Mouse (Mus musculus) erythroid progenitor cell, adult 5-6 weeks (primary cell): Measurements from ENCODE around the gene Fastkd5. TPM values are rescaled to one million over a fixed set of nuclear protein-coding genes. Genes with fewer than 3 reads are reported as not detected.
"Not testable (repeated sequence)": the region's sequence is repeated elsewhere in the genome, so short reads cannot be mapped to it uniquely, and the experiment has no call there.

ENCODE experiments used
- ATAC-seq: replicated peaks from 2 replicates; pipeline ENCODE4 v1.8.0; 2016; ENCODE audit warnings: moderate number of reproducible peaks, mild to moderate bottlenecking, moderate TSS enrichment, inconsistent platforms; ENCODE audit not compliant: poor library complexity, low FRiP score, severe bottlenecking
- total RNA-seq, 2 experiments: library from RNA; stranded (forward) in 1 of 2; stranded (reverse) in 1 of 2; fragments of 150-400 nt in 1 of 2; fragments of 186-747, 209-891 nt in 1 of 2; gene quantifications; 2 replicates each; pipeline versions ENCODE4 v1.2.3 to v1.2.4; 2015 to 2017; ENCODE audit warnings: low replicate concordance in 2 of 2

Fastkd5 gene
- total RNA-seq, 2 experiments from 2014 or later: 6.3 to 18.0 TPM

DNA sequence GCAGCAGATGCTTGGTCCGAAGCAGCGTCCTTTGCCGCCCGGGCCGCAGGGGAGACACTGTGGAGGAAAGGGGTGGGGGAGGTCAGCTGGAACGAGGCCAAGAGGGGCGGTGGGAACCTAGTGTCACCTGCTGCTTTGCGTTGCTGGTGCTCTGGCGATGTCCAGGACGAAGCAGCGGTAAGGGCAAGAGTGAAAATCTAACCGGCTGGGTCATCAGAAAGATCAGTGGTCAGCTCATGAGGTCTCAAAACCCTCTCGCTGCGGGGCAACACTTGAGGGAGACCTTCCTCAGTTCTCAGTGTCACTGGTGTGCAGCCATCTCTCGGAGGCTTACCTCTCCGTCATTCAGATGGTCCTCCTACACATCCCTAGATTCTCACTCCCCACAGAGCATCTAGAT, 48.6 kb downstream of the Fastkd5 start:
- ATAC-seq: no peak

DNA sequence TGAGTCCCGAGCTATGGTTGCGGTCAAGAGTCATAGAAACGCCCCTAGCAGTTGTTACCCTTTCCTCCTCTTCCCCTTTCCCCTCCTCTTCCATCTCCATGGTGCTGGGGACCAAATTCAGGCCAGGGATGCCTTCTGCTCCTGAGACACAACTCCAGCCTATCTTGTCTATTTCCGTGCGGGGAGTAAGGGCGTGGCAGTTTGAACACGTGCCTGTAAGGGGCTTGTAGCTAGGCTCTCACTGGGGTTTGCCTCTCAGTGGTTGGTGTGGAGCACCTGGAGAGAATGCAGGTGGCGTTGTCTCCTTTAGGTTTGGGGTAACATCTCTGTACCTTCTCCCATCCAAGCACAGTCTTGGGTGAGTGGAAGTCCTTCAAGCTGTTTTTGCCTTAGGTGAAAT, 50.0 kb downstream of the Fastkd5 start:
- no peak for ATAC-seq

DNA sequence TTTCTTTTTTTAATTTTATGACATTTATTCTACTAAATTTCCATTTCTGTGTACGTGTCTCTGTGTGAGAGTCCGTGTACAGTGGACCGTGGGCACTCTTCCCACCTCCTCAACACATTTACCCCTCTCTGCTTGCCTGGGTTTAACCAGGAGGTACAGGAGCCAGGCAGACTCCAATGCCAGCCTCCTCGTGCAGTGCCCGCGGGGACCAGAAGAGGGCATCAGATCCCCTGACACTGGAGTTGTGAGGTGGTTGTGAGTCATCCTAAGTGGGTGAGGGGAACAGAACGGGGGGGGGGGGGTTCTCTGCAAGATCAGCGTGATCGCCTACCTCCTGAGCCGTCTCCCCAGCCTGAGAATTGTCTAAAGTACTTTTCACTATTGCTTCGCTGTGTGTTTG, 51.7 kb downstream of the Fastkd5 start:
- ATAC-seq: no peak

DNA sequence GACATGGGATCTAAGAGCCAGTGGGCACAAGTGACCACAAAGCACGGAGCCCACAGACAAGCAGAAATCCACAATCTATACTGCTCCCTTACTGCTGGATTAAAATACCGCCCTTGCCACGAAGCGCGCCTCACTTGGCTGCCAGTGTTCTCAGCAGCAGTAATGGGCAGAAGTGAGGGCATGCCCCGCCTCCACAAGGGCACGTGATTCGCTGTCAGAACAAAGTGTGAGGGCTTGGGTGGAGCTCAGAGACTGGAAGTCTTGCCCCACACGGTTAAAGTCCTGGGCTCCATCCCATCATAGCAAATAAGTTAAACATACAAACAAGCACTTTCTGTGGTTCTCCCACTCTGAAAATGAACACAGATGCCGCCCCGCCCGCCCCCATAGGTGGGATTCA, 52.2 kb downstream of the Fastkd5 start:
- no peak for ATAC-seq

DNA sequence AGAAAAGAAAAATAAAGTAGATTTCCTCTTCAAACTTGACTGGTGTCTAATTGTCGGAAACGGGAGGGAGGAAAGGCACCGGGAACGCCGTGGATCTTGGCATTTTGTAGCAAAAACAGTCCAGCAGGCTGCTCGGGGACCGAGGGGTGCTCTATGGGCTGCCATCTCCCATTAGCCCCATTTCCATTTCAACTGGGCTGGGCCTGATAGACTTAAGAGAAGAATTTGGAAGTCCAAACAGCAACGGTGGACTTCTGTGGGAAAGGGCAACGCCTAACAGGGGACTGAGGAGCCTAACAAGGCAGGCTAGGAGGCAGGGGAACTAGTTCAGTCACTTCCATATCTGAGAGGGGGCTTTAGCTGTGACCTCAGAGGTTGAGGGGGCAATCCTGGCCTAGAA, 52.8 kb downstream of the Fastkd5 start:
- ATAC-seq: no peak

DNA sequence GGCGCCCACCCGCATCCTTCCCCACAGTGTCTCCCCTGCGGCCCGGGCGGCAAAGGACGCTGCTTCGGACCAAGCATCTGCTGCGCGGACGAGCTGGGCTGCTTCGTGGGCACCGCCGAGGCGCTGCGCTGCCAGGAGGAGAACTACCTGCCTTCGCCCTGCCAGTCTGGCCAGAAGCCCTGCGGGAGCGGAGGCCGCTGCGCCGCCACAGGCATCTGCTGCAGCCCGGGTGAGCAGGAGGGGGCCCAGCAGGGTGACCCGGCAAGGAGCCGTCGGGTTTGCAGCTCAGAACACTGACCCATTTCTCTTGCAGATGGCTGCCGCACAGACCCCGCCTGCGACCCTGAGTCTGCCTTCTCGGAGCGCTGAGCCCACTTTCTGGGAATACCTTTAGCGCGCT, 53.3 kb downstream of the Fastkd5 start:
- ATAC-seq: not testable (repeated sequence)

GRCm38 (mm10) chr2:130575873-130576272, 54.0 kb downstream of the Fastkd5 start, which contains the start of gene Oxt:
Gene Oxt (plus strand): TSS chr2:130576173.
- ATAC-seq: no peak

DNA sequence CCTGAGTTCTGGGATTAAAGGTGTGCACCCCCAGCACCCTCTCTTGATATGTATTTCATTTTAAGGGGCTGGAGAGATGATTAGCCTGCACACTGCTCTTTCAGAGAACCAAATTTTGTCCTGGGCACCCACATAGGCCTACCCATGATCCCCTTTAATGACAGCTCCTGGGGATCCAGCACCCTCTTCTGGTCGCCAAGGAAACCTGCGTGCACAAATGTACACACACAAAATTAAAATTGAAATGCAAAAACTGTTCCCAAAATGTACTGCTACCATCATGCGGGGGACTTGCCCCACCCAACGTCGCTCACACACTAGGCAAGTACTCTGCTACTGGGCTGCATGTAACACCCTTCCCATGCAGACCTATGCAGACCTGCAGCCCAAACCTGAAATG, 54.9 kb downstream of the Fastkd5 start:
- no peak for ATAC-seq

DNA sequence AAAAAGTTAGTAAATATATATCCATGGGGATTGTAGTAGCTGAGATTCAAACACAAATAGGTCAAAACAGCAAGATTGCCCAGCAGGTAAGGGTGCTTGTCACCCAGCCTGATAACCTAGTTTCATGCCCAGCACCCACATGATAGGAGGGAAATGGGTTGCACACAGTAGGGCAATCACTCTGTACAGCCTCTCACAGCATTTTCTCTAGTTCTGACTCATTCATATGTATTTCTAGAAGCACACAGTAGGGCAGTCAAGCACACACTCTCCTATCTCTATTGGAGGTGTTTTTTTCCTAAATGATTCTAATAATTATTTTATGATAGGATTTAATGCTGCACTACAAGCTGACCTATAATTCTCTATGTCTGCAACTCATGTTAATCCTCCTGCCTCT, 59.9 kb downstream of the Fastkd5 start:
- ATAC-seq: no peak

DNA sequence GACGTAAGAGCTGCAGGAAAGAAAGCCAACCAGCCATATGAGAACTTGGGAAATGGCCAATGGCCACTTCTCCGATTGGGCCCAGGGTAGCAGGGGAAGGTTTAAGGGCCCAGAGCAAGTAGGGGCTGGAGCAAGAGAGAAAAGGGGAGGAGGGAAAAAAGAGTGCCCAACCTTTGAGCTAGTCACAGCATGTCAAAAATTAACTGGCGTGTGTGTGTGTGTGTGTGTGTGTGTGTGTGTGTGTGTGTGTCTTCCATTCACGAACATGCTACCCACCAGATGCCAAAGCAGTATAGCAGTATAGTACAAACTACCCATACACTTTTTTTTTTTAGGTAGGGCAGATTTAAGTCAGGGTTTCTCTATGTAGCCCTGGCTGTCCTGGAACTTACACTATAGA, 60.9 kb downstream of the Fastkd5 start:
- no peak for ATAC-seq

GRCm38 (mm10) chr2:130564983-130565382, 64.8 kb downstream of the Fastkd5 start:
- ATAC-seq: no peak

DNA sequence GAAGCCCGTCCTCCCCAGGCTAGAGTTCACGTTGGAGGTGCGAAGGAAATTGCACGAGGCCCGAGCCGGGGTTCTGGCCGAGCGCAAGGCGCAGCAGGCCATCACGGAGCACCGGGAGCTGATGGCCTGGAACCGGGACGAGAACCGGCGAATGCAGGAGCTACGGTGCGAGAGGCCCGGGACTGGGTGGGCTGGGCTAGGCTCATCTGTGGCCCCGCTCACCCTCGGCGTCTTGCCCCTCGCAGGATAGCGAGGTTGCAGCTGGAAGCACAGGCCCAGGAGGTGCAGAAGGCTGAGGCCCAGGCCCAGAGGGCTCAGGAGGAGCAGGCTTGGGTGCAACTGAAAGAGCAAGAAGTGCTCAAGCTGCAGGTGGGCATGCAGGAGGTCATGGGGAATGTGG, 65.8 kb downstream of the Fastkd5 start:
- no peak for ATAC-seq

Other genes starting within 250 kb of the Fastkd5 start
- not detected in 2 replicates for gene Cpxm1, start 232.5 kb downstream of the Fastkd5 start, total RNA-seq (2015; ENCODE audit: low replicate concordance)
- gene Cpxm1, start 232.5 kb downstream of the Fastkd5 start, total RNA-seq (2017; ENCODE audit: low replicate concordance): not detected in 2 replicates
- not detected in 2 replicates for gene Gm28372, start 224.8 kb downstream of the Fastkd5 start, total RNA-seq (2015; ENCODE audit: low replicate concordance)
- gene Gm28372, start 224.8 kb downstream of the Fastkd5 start, total RNA-seq (2017; ENCODE audit: low replicate concordance): not detected in 2 replicates
- not detected in 2 replicates for gene 1700020A23Rik, start 224.8 kb downstream of the Fastkd5 start, total RNA-seq (2015; ENCODE audit: low replicate concordance)
- not detected in 2 replicates for gene 1700020A23Rik, start 224.8 kb downstream of the Fastkd5 start, total RNA-seq (2017; ENCODE audit: low replicate concordance)
- gene Tmem239, start 223.5 kb downstream of the Fastkd5 start, total RNA-seq (2015; ENCODE audit: low replicate concordance): not detected in 2 replicates
- not detected in 2 replicates for gene Tmem239, start 223.5 kb downstream of the Fastkd5 start, total RNA-seq (2017; ENCODE audit: low replicate concordance)
- 74.6 and 122 TPM in 2 replicates for gene Vps16, start 205.7 kb downstream of the Fastkd5 start, total RNA-seq (2015; ENCODE audit: low replicate concordance)
- gene Vps16, start 205.7 kb downstream of the Fastkd5 start, total RNA-seq (2017; ENCODE audit: low replicate concordance): 62.8 and 75.8 TPM in 2 replicates
- 0.72 TPM in 1 of 2 replicates, not detected in the other for gene Pced1a, start 205.3 kb downstream of the Fastkd5 start, total RNA-seq (2015; ENCODE audit: low replicate concordance)
- 1.2 and 1.9 TPM in 2 replicates for gene Pced1a, start 205.3 kb downstream of the Fastkd5 start, total RNA-seq (2017; ENCODE audit: low replicate concordance)
- gene Ptpra, start 179.7 kb downstream of the Fastkd5 start, total RNA-seq (2015; ENCODE audit: low replicate concordance): 81.4 and 84.7 TPM in 2 replicates
- 153 and 160 TPM in 2 replicates for gene Ptpra, start 179.7 kb downstream of the Fastkd5 start, total RNA-seq (2017; ENCODE audit: low replicate concordance)
- gene Mrps26, start 66.3 kb downstream of the Fastkd5 start, total RNA-seq (2015; ENCODE audit: low replicate concordance): 11.2 and 15.1 TPM in 2 replicates
- 8.3 and 11.3 TPM in 2 replicates for gene Mrps26, start 66.3 kb downstream of the Fastkd5 start, total RNA-seq (2017; ENCODE audit: low replicate concordance)
- gene Oxt, start 53.9 kb downstream of the Fastkd5 start, total RNA-seq (2015; ENCODE audit: low replicate concordance): not detected in 2 replicates
- gene Oxt, start 53.9 kb downstream of the Fastkd5 start, total RNA-seq (2017; ENCODE audit: low replicate concordance): not detected in 2 replicates
- not detected in 2 replicates for gene Avp, start 47.5 kb downstream of the Fastkd5 start, total RNA-seq (2015; ENCODE audit: low replicate concordance)
- not detected in 2 replicates for gene Avp, start 47.5 kb downstream of the Fastkd5 start, total RNA-seq (2017; ENCODE audit: low replicate concordance)
- gene Ubox5, start within 50 bp of the Fastkd5 start, total RNA-seq (2015; ENCODE audit: low replicate concordance): 5.0 and 7.2 TPM in 2 replicates
- gene Ubox5, start within 50 bp of the Fastkd5 start, total RNA-seq (2017; ENCODE audit: low replicate concordance): 0.61 and 5.3 TPM in 2 replicates
- gene Lzts3, start 12.8 kb upstream of the Fastkd5 start, total RNA-seq (2015; ENCODE audit: low replicate concordance): 1.8 TPM in 1 of 2 replicates, not detected in the other
- gene Lzts3, start 12.8 kb upstream of the Fastkd5 start, total RNA-seq (2017; ENCODE audit: low replicate concordance): 0.15 and 0.90 TPM in 2 replicates
- 28.1 and 73.5 TPM in 2 replicates for gene Ddrgk1, start 34.6 kb upstream of the Fastkd5 start, total RNA-seq (2015; ENCODE audit: low replicate concordance)
- gene Ddrgk1, start 34.6 kb upstream of the Fastkd5 start, total RNA-seq (2017; ENCODE audit: low replicate concordance): 67.4 and 68.5 TPM in 2 replicates
- gene Itpa, start 37.6 kb upstream of the Fastkd5 start, total RNA-seq (2015; ENCODE audit: low replicate concordance): 20.2 and 23.9 TPM in 2 replicates
- gene Itpa, start 37.6 kb upstream of the Fastkd5 start, total RNA-seq (2017; ENCODE audit: low replicate concordance): 43.3 and 56.7 TPM in 2 replicates
- not detected in 2 replicates for gene Slc4a11, start 67.5 kb upstream of the Fastkd5 start, total RNA-seq (2015; ENCODE audit: low replicate concordance)
- gene Slc4a11, start 67.5 kb upstream of the Fastkd5 start, total RNA-seq (2017; ENCODE audit: low replicate concordance): not detected in 2 replicates